Mouse (Mus musculus): Measurements from ENCODE around the gene Igf1r.

GRCm38 (mm10) chr7:68210417-68210816 lies 257.8 kb downstream of the Igf1r start:
- no peak for TF ChIP-seq CTCF (IDR thresholded peaks at IDR 0.05; ENCODE audit: low read depth)
- TF ChIP-seq EP300 (IDR thresholded peaks at IDR 0.05; ENCODE audit: low read depth): no peak

Measured in liver, postnatal 0 days (tissue).